Mouse (Mus musculus) spleen, adult 2 months (tissue): ENCODE results near the gene Tcf7l1. TPM values are rescaled to one million over a fixed set of nuclear protein-coding genes. Genes with fewer than 3 reads are reported as not detected.
A peak's percentile ranks its signal among the peaks of the same experiment; 100 is the strongest.

Source experiments
- DNase-seq, 2 experiments: peaks; one replicate each; pipeline versions ENCODE4 v3.0.0 to v3.0.0-alpha.2; 2012 to 2021; ENCODE audit warnings: low spot score in 2 of 2, low read depth in 1 of 2
- H3K27ac ChIP-seq: fragments of 200-500 bp; 2 replicates; pipeline ENCODE4 v1.5.1; 2012; ENCODE audit warnings: low read length, inconsistent platforms; ENCODE audit not compliant: insufficient read depth
- H3K27me3 ChIP-seq: fragments of 200-500 bp; 2 replicates; pipeline ENCODE4 v1.6.1; 2012; ENCODE audit warnings: mild to moderate bottlenecking, moderate library complexity, low read length, inconsistent platforms; ENCODE audit not compliant: control insufficient read depth, insufficient read depth
- H3K36me3 ChIP-seq: fragments of 200-500 bp; 2 replicates; pipeline ENCODE4 v1.6.1; 2012; ENCODE audit warnings: mild to moderate bottlenecking, low read length, inconsistent platforms; ENCODE audit not compliant: control insufficient read depth, insufficient read depth
- H3K4me1 ChIP-seq: fragments of 200-500 bp; 2 replicates; pipeline ENCODE4 v1.6.1; 2011; ENCODE audit warnings: inconsistent platforms; ENCODE audit not compliant: control insufficient read depth, insufficient read depth, insufficient read length
- H3K4me3 ChIP-seq: fragments of 200-500 bp; 2 replicates; pipeline ENCODE4 v1.5.1; 2011; ENCODE audit warnings: mild to moderate bottlenecking, inconsistent platforms; ENCODE audit not compliant: insufficient read depth, insufficient read length; ENCODE audit errors: extremely low read depth
- CTCF ChIP-seq: fragments of 200-500 bp; IDR thresholded peaks from 2 replicates; pipeline ENCODE4 v1.5.1; 2011; ENCODE audit warnings: mild to moderate bottlenecking, inconsistent platforms; ENCODE audit not compliant: insufficient read depth, insufficient read length, insufficient replicate concordance; ENCODE audit errors: extremely low read depth
- POLR2A ChIP-seq: fragments of 200-500 bp; IDR thresholded peaks from 2 replicates; pipeline ENCODE4 v1.6.1; 2011; ENCODE audit warnings: low read depth, low read length, inconsistent platforms
- WGBS: fragments of 180-500 bp; shearing (Covaris S2); methylation state at CpG from one replicate; pipeline ENCODE4 v1.1.7; 2018; 5-methylcytosine and 5-hydroxymethylcytosine counted together
- polyA plus RNA-seq: library from polyadenylated mRNA; depleted of rRNA; stranded (reverse); fragments of >200 nt; gene quantifications from 2 replicates; pipeline ENCODE4 v1.2.3, GENCODE M21; 2012

Gene Tcf7l1
- polyA plus RNA-seq, 1 experiment, result 10.5 TPM

- H3K4me1 ChIP-seq, result peaks cover 4% of the 10 kb centered on the region; the same call in 1 of the 2 replicates
- WGBS, result 76% methylated on average over 5 of the region's 5 CpGs
- DNase-seq, result no peak
Measured at GRCm38 (mm10) chr6:72620920-72621319, 168.1 kb downstream of the Tcf7l1 start.

GRCm38 (mm10) chr6:72619734-72620532 lies 169.1 kb downstream of the Tcf7l1 start:
- Histone ChIP-seq H3K36me3 (peaks cover 2% of the 10 kb centered on the region; the same call in 1 of the 2 replicates), H3K4me3 (no peak overlapping the region), H3K4me1 (peaks cover 7% of the 10 kb centered on the region; the same call in 1 of the 2 replicates), H3K27ac (no peak overlapping the region), H3K27me3 (no peaks in the 10 kb centered on the region)
- TF ChIP-seq CTCF (no peak), POLR2A (no peak)
- 33% methylated on average over 12 of the region's 12 CpGs for WGBS
- DNase-seq, result no peak

More at GRCm38 (mm10) chr6:72620920-72621319, 168.1 kb downstream of the Tcf7l1 start:
- H3K27ac ChIP-seq, result no peak overlapping the region
- TF ChIP-seq POLR2A (no peak), CTCF (no peak)
- no peak overlapping the region for H3K4me3 ChIP-seq
- H3K27me3 ChIP-seq, result no peaks in the 10 kb centered on the region
- no peaks in the 10 kb centered on the region for H3K36me3 ChIP-seq

- DNase-seq, result peak; percentile 93 to 95
- H3K27me3 ChIP-seq, result no peaks in the 10 kb centered on the region
- H3K27ac ChIP-seq, result peak within 1 kb of the TSS; percentile 94
- H3K4me3 ChIP-seq, result peak within 1 kb of the TSS; percentile 94
- no peak for TF ChIP-seq CTCF
- peak; percentile 87 for TF ChIP-seq POLR2A
- WGBS, result under 1% methylated on average over 41 of the region's 41 CpGs
- peaks cover 9% of the 10 kb centered on the region; the same call in 1 of the 2 replicates for H3K4me1 ChIP-seq
- peaks cover 12% of the 10 kb centered on the region for H3K36me3 ChIP-seq
Measured at GRCm38 (mm10) chr6:72616643-72617288, 172.3 kb downstream of the Tcf7l1 start, which contains the start of gene Tgoln1. TSS of gene Tgoln1 (minus strand) at chr6:72617000.

DNA sequence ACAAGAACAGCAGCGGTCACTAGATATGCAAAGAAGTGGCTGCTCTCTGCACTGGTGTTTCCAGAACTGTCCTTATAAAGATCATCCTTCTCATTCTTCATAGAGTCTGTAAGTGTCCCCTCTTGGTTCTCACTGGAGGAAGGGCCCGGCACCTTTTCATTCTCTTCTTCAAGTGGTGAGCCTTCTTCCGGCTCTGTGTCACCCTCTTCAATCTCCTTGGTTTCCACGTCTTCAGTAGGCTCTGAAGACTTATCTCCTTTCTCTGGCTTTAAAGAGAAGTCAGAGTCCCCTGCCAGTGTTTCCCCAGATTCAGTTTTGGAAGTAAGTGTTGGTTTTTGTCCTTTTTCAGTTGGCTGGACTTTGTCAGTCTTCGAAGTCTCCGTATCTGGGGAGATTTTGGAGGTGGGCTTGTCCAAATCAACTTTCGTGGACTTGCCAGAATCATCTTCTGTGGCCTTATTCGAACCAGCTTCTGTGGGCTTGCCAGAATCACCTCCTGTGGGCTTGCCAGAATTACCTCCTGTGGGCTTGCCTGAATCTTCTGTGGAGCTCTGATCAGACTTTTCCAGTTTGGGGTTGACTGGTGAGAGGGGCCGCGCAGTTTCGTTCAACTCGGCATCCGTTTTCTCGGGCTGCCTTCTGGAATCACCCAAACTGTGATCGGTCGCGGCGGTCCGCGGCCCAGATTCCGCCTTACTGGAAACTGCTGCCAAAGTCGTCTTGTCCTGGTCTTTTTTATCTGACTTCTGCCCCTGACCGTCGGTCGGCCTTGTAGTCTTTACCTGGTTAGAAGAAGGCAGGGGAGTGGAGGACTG lies 173.3 kb downstream of the Tcf7l1 start:
- peak overlapping the region; percentile 81 for H3K4me3 ChIP-seq
- no peak for DNase-seq
- 12% methylated on average over 25 of the region's 25 CpGs for WGBS

GRCm38 (mm10) chr6:72615151-72615550 lies 173.9 kb downstream of the Tcf7l1 start:
- 31% methylated on average over 2 of the region's 2 CpGs for WGBS
- DNase-seq, result no peak
- TF ChIP-seq POLR2A, result no peak
- TF ChIP-seq CTCF, result no peak
- Histone ChIP-seq H3K36me3 (peaks cover 25% of the 10 kb centered on the region), H3K4me3 (peak overlapping the region; percentile 81), H3K27me3 (no peaks in the 10 kb centered on the region), H3K27ac (no peak overlapping the region), H3K4me1 (peaks cover 9% of the 10 kb centered on the region; the same call in 1 of the 2 replicates)

More for the DNA sequence above, 173.3 kb downstream of the Tcf7l1 start:
- TF ChIP-seq POLR2A, result no peak
- TF ChIP-seq CTCF, result no peak
- Histone ChIP-seq H3K4me1 (peaks cover 9% of the 10 kb centered on the region; the same call in 1 of the 2 replicates), H3K27ac (peak overlapping the region; percentile 70), H3K36me3 (peaks cover 19% of the 10 kb centered on the region), H3K27me3 (no peaks in the 10 kb centered on the region)

- WGBS, result 90% methylated on average over 4 of the region's 4 CpGs
- peaks cover 50% of the 10 kb centered on the region for H3K36me3 ChIP-seq
- 0 out of 2 replicates have a peak, but pooled peaks cover 2% of the 10 kb centered on the region for H3K4me1 ChIP-seq
- TF ChIP-seq CTCF, result no peak
- no peak for TF ChIP-seq POLR2A
- no peak overlapping the region for H3K27ac ChIP-seq
- DNase-seq, result no peak
- no peaks in the 10 kb centered on the region for H3K27me3 ChIP-seq
- H3K4me3 ChIP-seq, result no peak overlapping the region
Measured at GRCm38 (mm10) chr6:72610261-72610660, 178.8 kb downstream of the Tcf7l1 start.
